Mouse (Mus musculus) lung, embryonic 14.5 days (tissue): ENCODE data around the gene Naglu. TPM values are rescaled to one million over a fixed set of nuclear protein-coding genes. Genes with fewer than 3 reads are reported as not detected.
"Not testable (repeated sequence)": the region's sequence is repeated elsewhere in the genome, so short reads cannot be mapped to it uniquely, and the experiment has no call there.

Source experiments
- ATAC-seq: fragments of 200-750 bp; cut with Nextera tagmentation; 2 replicates; pipeline ENCODE4 v1.8.0; 2017; ENCODE audit warnings: mild to moderate bottlenecking, moderate TSS enrichment, moderate library complexity; ENCODE audit not compliant: insufficient read depth
- DNase-seq: peaks from one replicate; pipeline ENCODE4 v3.0.0-alpha.2; 2015
- H3K27ac ChIP-seq: fragments of 300-500 bp; sonication (generic); 2 replicates; pipeline ENCODE4 v1.5.1; 2014; ENCODE audit warnings: low read depth, mild to moderate bottlenecking, moderate library complexity
- H3K27me3 ChIP-seq: fragments of 300-500 bp; sonication (generic); 2 replicates; pipeline ENCODE4 v1.6.1; 2014; ENCODE audit warnings: low read length, control low read depth; ENCODE audit not compliant: insufficient read depth
- H3K36me3 ChIP-seq: fragments of 300-500 bp; sonication (generic); 2 replicates; pipeline ENCODE4 v1.6.1; 2014; ENCODE audit warnings: control low read depth; ENCODE audit not compliant: insufficient read depth
- H3K4me1 ChIP-seq: fragments of 300-500 bp; sonication (generic); 2 replicates; pipeline ENCODE4 v1.6.1; 2014; ENCODE audit warnings: antibody characterized with exemption, control low read depth; ENCODE audit not compliant: insufficient read depth
- H3K4me2 ChIP-seq: fragments of 300-500 bp; sonication (generic); 2 replicates; pipeline ENCODE4 v1.6.1; 2014; ENCODE audit warnings: mild to moderate bottlenecking
- H3K4me3 ChIP-seq: fragments of 300-500 bp; sonication (generic); 2 replicates; pipeline ENCODE4 v1.5.1; 2014; ENCODE audit warnings: low read depth, low read length
- H3K9ac ChIP-seq: fragments of 300-500 bp; sonication (generic); 2 replicates; pipeline ENCODE4 v1.6.1; 2014
- H3K9me3 ChIP-seq: fragments of 300-500 bp; sonication (generic); 2 replicates; pipeline ENCODE4 v1.6.1; 2016; ENCODE audit warnings: low read depth, low read length, control low read depth
- CTCF ChIP-seq: IDR thresholded peaks from 2 replicates; pipeline ENCODE4 v1.5.1; 2016; ENCODE audit warnings: antibody characterized with exemption, low read depth
- WGBS: fragments of 180-500 bp; shearing (Covaris S2); extraction: QIAGEN DNeasy Blood & Tissue Kit; methylation state at CpG from one replicate; pipeline ENCODE4 v1.1.7; 2014; 5-methylcytosine and 5-hydroxymethylcytosine counted together
- microRNA-seq: library from miRNA; unstranded; fragments of <30 nt; microRNA quantifications from one replicate; pipeline ENCODE4, GENCODE M21; 2016; ENCODE audit warnings: borderline number of aligned reads
- polyA plus RNA-seq: library from polyadenylated mRNA; unstranded; fragments of >200 nt; fragmentation: Nextera tagmentation; extraction: Ambion mirVana; gene quantifications from 2 replicates; pipeline ENCODE4 v1.2.1, GENCODE M21; 2014

Naglu gene
- polyA plus RNA-seq, 1 experiment from 2014 or later: 13.2 TPM

- Histone ChIP-seq H3K27me3 (no peaks in the 10 kb centered on the region), H3K36me3 (peaks cover 35% of the 10 kb centered on the region), H3K4me1 (peaks cover 16% of the 10 kb centered on the region), H3K9me3 (no peaks in the 10 kb centered on the region), H3K4me3 (peak overlapping the region; percentile 91), H3K4me2 (peak overlapping the region; percentile 96), H3K27ac (peak overlapping the region; percentile 92), H3K9ac (peak overlapping the region; percentile 77)
- no peak for ATAC-seq
- TF ChIP-seq CTCF: no peak
- no peak for DNase-seq
- WGBS: 16% methylated on average over 19 of the region's 19 CpGs
These were observed 50.9 kb downstream of the Naglu start for GRCm38 (mm10) chr11:101120545-101121188.

GRCm38 (mm10) chr11:101124494-101124893 lies 54.7 kb downstream of the Naglu start:
- not testable (repeated sequence) for H3K4me3 ChIP-seq, H3K4me1 ChIP-seq, H3K9ac ChIP-seq, H3K4me2 ChIP-seq, H3K9me3 ChIP-seq, ATAC-seq, H3K27ac ChIP-seq, DNase-seq, H3K27me3 ChIP-seq
- H3K36me3 ChIP-seq: peaks cover 38% of the 10 kb centered on the region
- 92% methylated on average over 8 of the region's 8 CpGs for WGBS

- H3K27ac ChIP-seq, ATAC-seq, H3K4me3 ChIP-seq, H3K9me3 ChIP-seq, DNase-seq, H3K27me3 ChIP-seq, H3K4me2 ChIP-seq, H3K4me1 ChIP-seq, H3K9ac ChIP-seq: not testable (repeated sequence)
- WGBS: 97% methylated on average over 6 of the region's 9 CpGs
- peaks cover 38% of the 10 kb centered on the region for H3K36me3 ChIP-seq
These were observed 55.2 kb downstream of the Naglu start for GRCm38 (mm10) chr11:101125008-101125407.

- H3K36me3 ChIP-seq: peaks cover 38% of the 10 kb centered on the region
- 83% methylated on average over 1 of the region's 1 CpGs for WGBS
- H3K4me3 ChIP-seq: no peak overlapping the region
- no peak overlapping the region for H3K27ac ChIP-seq
- no peak for ATAC-seq
- TF ChIP-seq CTCF: peak; percentile 41
- no peak overlapping the region for H3K9ac ChIP-seq
- H3K4me2 ChIP-seq: no peak overlapping the region
- H3K9me3 ChIP-seq: no peaks in the 10 kb centered on the region
- peak; percentile 15 for DNase-seq
- no peaks in the 10 kb centered on the region for H3K27me3 ChIP-seq
- no peaks in the 10 kb centered on the region for H3K4me1 ChIP-seq
These were observed 57.3 kb downstream of the Naglu start for GRCm38 (mm10) chr11:101127075-101127474.

Small RNA genes lying within 50 kb of the gene (microRNA-seq; reads per million reads assigned to microRNA genes)
- gene Mir6928: not detected

Other genes with a start within 250 kb of the Naglu start
- gene Stat5b, start 219.3 kb upstream of the Naglu start, polyA plus RNA-seq: 26.6 and 27.9 TPM in 2 replicates
- 5.4 and 5.8 TPM in 2 replicates for gene Stat5a, start 210.7 kb upstream of the Naglu start, polyA plus RNA-seq
- 33.8 and 36.5 TPM in 2 replicates for gene Stat3, start 130.5 kb upstream of the Naglu start, polyA plus RNA-seq
- 137 and 143 TPM in 2 replicates for gene Cavin1, start 99.1 kb upstream of the Naglu start, polyA plus RNA-seq
- gene Atp6v0a1, start 60.6 kb upstream of the Naglu start, polyA plus RNA-seq: 32.8 and 38.0 TPM in 2 replicates
- gene Hsd17b1, start 8.4 kb downstream of the Naglu start, polyA plus RNA-seq: not detected in 2 replicates
- gene Coasy, start 12.6 kb downstream of the Naglu start, polyA plus RNA-seq: 37.9 and 38.0 TPM in 2 replicates
- 39.1 and 40.5 TPM in 2 replicates for gene Mlx, start 17.3 kb downstream of the Naglu start, polyA plus RNA-seq
- 39.9 and 44.1 TPM in 2 replicates for gene Psmc3ip, start 25.4 kb downstream of the Naglu start, polyA plus RNA-seq
- gene Retreg3, start 49.9 kb downstream of the Naglu start, polyA plus RNA-seq: 9.3 and 9.4 TPM in 2 replicates
- 89.8 and 96.0 TPM in 2 replicates for gene Tubg1, start 49.9 kb downstream of the Naglu start, polyA plus RNA-seq
- gene Tubg2, start 85.9 kb downstream of the Naglu start, polyA plus RNA-seq: 2.7 and 4.1 TPM in 2 replicates
- 0.84 and 1.0 TPM in 2 replicates for gene Cntnap1, start 100.5 kb downstream of the Naglu start, polyA plus RNA-seq
- 15.9 and 18.0 TPM in 2 replicates for gene Plekhh3, start 101.3 kb downstream of the Naglu start, polyA plus RNA-seq
- 0.11 TPM in 1 of 2 replicates, not detected in the other for gene Ccr10, start 105.4 kb downstream of the Naglu start, polyA plus RNA-seq
- 17.4 and 18.9 TPM in 2 replicates for gene Ezh1, start 156.5 kb downstream of the Naglu start, polyA plus RNA-seq
- gene Ramp2, start 176.0 kb downstream of the Naglu start, polyA plus RNA-seq: 271 and 276 TPM in 2 replicates
- 132 and 139 TPM in 2 replicates for gene Vps25, start 183.7 kb downstream of the Naglu start, polyA plus RNA-seq
- gene Wnk4, start 190.6 kb downstream of the Naglu start, polyA plus RNA-seq: 5.3 and 5.8 TPM in 2 replicates
- 1.0 and 1.9 TPM in 2 replicates for gene Cntd1, start 209.0 kb downstream of the Naglu start, polyA plus RNA-seq
- 190 and 197 TPM in 2 replicates for gene Coa3, start 209.1 kb downstream of the Naglu start, polyA plus RNA-seq
- 149 and 154 TPM in 2 replicates for gene Becn1, start 232.3 kb downstream of the Naglu start, polyA plus RNA-seq
- gene Psme3, start 246.2 kb downstream of the Naglu start, polyA plus RNA-seq: 118 and 123 TPM in 2 replicates